Mouse (Mus musculus): ENCODE results near the gene Lzic.

Lzic gene

DNA sequence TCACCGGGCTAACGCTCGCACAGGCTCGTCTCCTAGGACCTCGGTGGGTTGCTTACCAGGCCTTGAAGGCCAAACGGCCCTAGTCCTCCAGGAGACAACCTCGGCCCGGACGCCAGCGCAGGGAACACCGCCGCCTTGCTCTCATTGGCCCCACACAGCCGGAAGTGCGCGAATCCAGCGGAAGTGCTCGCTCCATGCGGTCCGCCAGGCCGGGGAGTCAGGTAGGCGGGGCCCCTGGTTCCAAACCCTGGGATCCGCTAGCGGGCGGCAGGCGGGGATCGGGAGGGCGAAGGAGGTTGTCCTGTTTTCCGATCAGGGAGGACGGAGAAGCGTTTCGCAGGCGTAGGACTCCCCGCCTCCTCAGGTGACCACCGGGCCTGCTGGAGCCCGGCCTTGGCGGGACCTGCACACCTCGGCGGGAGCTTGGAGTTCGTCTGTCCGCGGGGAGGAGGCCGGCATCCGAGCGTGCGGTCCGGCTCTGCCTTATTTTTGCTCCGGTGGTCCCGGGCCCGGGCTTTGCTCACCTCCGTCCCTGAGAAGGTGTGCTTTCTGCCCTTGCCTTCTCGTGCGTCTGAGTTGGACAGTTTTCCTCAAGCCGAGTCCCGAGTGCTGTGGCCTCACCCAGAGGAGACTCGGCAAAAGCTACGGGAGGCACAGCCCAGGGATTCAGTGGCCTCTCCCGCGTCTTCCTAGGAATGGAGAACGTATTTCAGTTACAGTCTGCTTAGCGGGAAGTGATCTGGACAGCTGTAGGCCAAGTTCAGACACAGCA is at the start of gene Lzic, which contains the start of gene Nmnat1:
Gene Lzic, plus strand, starts transcription at position 177 of the 772 bp plus-strand sequence.
Gene Nmnat1, minus strand, starts transcription at position 150 of the 772 bp plus-strand sequence.
- CTCF ChIA-PET, result interaction anchor here in 3 of 4 experiments (0.6 to 1.8 kb wide), 8 partner anchors 8 to 112 kb away, joined by 3 to 4 read pairs (median 4); partner anchors contain the start of genes Rbp7 (in 1 of the 3) and Tmem274 (in 1 of the 3)
- POLR2A ChIA-PET, result interaction anchor here in 3 of 4 experiments (0.6 to 2.0 kb wide), 13 partner anchors 9 to 319 kb away, joined by 3 to 7 read pairs (median 3); partner anchors contain the start of gene Pgd (in 1 of the 3)

DNA sequence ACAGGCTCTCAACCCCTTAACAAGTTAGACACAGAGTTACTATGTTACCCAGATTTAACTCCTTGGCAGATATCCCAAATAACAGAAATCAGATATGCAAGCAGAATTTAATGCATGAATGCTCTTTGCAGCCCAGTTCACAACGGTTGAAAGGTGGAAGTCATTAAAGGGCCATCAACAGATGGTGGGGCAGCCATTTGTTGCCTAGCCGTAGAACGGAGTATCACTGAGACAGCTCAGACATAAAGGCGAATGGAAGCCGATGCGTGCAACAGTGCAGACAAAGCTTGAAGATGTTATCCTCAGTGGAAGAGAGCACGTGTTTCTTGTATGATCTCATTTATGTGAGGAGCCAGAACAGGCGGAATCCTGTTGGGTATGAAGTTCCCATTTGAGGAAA is 44.5 kb upstream of the Lzic start:
- ChIA-PET CTCF (no interaction called here), POLR2A (interaction anchor here in 1 of 4 experiments (0.6 kb wide), 1 partner anchor 31 kb away, joined by 3 read pairs; no protein-coding TSS in a partner anchor)

DNA sequence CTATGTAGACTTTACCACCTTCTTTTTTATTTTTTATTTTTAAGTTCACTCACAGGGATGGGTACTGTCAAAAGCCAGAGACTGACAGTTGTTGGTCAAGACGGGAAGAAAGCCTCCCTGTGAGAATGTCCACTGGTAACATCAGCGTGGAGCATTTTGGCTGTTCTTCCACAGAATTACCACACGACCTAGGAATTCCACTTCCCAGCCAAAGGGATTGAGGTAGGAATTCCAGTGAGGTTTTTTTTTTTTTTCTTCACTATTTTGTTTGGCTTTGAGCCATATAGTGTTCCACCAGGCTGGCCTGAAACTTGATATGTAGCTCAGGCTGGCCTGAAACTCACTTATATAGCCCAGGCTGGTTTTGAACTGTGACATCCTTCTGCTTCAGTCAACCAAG is 42.6 kb upstream of the Lzic start:
- POLR2A ChIA-PET, result interaction anchor here in 2 of 4 experiments (0.6 to 1.8 kb wide), 4 partner anchors 20 to 160 kb away, joined by 3 read pairs; no protein-coding TSS in a partner anchor
- CTCF ChIA-PET, result interaction anchor here in 1 of 4 experiments (0.6 kb wide), 1 partner anchor 257 kb away, joined by 3 read pairs; no protein-coding TSS in a partner anchor

DNA sequence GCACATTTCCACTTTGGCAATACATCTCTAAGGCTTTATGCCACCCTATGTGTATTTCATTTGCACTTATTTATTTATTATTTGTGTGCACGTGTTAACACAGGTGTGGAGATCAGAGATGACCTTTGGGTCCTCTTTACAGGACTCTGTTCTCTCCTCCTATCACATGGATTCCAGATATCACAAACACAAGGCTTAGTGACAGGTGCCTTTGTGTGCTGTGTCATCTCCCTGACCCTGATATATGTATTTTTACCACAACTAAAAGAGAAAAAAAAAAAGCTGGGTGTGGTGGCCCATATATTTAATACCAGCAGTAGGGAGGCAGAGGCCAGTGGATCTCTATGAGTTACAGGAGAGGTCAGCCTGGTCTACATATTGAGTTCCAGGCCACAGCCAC is 40.6 kb upstream of the Lzic start:
- POLR2A ChIA-PET, result interaction anchor here (1.0 to 2.9 kb wide), 8 partner anchors 11 to 279 kb away, joined by 3 to 15 read pairs (median 5); partner anchors contain the start of genes Ube4b (in 2 of the 4), Kif1b (in 1 of the 4), Rbp7 (in 1 of the 4) and Tmem274 (in 1 of the 4)
- CTCF ChIA-PET, result interaction anchor here in 3 of 4 experiments (0.6 to 1.4 kb wide), 5 partner anchors 10 to 362 kb away, joined by 3 to 7 read pairs (median 4); partner anchors contain the start of gene Rbp7 (in 1 of the 3)

DNA sequence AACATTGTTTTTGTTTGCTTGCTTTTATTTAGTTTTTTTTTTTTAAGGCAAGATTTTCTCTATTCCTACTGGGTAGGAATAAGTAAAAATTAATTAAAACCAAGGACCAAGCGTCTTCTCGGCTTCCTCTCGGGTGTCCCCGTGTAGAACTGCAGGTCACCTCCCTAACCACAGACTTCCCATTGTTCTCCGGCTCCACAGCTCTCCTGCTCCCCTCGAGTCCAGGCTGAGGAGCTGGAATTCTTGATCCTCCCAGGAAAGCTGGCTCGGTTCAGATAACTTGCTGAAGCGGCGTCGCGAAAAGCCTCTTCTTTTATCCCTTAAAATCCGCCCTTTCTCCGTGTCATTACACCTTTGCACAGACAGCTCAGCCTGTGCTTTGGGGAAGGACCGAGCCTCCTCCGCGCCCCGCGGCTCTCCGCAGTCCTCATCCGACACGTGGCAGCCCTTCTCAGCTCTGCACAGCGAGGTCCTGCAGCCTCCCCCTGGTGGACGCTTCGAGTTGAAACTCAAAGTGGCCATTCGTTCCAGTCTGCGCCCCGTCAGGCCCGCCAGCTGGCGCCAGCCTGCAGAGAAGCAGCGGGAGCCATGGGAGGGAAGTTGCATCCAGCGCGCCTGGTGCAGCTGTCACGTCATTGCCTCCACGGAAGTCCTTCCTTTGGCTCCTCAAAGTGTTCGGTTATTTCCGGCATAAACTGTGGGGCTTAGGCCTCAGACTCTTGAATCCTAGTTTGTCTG is 39.9 kb upstream of the Lzic start:
- CTCF ChIA-PET, result interaction anchor here in 3 of 4 experiments (0.5 to 1.5 kb wide), 14 partner anchors 9 to 362 kb away, joined by 3 to 7 read pairs (median 4); partner anchors contain the start of genes Rbp7 (in 1 of the 3) and Tmem201 (in 1 of the 3)
- POLR2A ChIA-PET, result interaction anchor here (0.5 to 2.9 kb wide), 27 partner anchors 8 to 401 kb away, joined by 3 to 15 read pairs (median 4); partner anchors contain the start of genes Ube4b (in 3 of the 4), Kif1b (in 1 of the 4), Rbp7 (in 1 of the 4) and Tmem274 (in 1 of the 4)

DNA sequence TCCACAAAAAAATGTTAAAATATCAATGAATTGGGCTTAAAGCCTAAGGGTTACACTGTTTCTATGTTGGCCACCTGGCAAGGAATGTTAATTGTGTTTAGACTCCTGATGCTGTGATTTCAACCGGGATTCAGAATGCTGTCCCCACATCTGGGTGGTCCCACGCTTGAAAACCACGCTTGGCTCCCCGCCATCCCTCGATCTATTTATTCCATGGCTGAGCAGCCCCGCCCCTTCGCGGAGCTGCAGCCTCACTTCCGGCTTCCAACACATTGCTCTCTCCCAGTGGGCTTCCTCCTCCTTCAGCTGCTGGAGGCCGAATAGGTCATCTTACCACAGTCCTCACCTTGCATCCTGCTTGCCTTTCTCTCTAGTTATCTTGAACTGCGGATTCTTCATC is 39.2 kb upstream of the Lzic start:
- ChIA-PET POLR2A (interaction anchor here (0.6 to 2.9 kb wide), 23 partner anchors 8 to 116 kb away, joined by 3 to 15 read pairs (median 4); partner anchors contain the start of genes Ube4b (in 3 of the 4), Rbp7 (in 1 of the 4) and Tmem274 (in 1 of the 4)), CTCF (interaction anchor here in 2 of 4 experiments (0.9 to 1.5 kb wide), 11 partner anchors 8 to 361 kb away, joined by 3 to 7 read pairs (median 4); partner anchors contain the start of genes Rbp7 (in 1 of the 2) and Tmem201 (in 1 of the 2))

DNA sequence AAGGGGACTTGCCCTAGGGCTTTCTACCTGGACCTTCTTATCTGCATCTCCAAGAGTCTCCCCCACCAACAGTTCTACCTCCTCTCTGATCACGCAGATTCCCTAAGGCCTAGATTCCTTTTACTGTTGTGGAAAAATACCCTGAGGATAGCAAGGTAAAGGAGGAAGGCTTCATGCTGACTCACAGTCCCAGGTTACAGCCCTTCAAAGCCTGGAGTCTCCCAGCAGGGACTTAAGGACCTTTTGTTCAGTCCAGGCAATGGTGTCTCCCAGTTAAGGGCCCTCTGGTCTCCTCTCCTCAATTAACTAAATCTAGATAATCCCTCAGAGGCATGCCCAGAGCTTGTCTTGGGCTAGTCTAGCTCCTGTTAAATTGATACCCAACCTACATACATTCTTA is 38.7 kb upstream of the Lzic start:
- ChIA-PET CTCF (interaction anchor here in 1 of 4 experiments (1.1 to 1.5 kb wide), 3 partner anchors 97 to 291 kb away, joined by 3 to 4 read pairs (median 4); partner anchors contain the start of gene Tmem201), POLR2A (interaction anchor here in 3 of 4 experiments (0.6 to 2.9 kb wide), 19 partner anchors 7 to 116 kb away, joined by 3 to 15 read pairs (median 4); partner anchors contain the start of genes Ube4b (in 3 of the 3) and Rbp7 (in 1 of the 3))

DNA sequence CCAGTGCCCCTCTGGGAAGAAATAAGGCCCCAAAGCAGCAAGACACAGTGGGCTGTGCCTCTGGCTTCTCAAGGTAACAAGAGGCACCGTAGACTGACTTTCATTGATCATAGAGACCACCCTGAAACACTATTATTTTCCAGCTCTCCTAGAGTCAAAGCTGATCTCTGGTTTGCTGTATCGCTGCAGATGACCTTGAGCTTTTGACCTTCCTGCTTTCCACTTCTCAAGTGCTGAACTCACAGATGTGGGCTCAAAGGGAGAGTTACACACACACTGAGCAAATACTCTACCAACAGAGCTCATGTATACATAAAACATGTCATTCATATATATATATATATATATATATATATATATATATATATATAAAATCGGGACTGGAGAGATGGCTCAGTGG is 34.4 kb upstream of the Lzic start:
- POLR2A ChIA-PET, result interaction anchor here in 2 of 4 experiments (0.6 to 0.9 kb wide), 4 partner anchors 24 to 459 kb away, joined by 3 to 10 read pairs (median 4); partner anchors contain the start of gene Ube4b (in 1 of the 2)
- CTCF ChIA-PET, result interaction anchor here (0.6 to 1.2 kb wide), 10 partner anchors 38 to 1232 kb away, joined by 3 to 6 read pairs (median 4); partner anchors contain the start of gene Kif1b (in 1 of the 4)

DNA sequence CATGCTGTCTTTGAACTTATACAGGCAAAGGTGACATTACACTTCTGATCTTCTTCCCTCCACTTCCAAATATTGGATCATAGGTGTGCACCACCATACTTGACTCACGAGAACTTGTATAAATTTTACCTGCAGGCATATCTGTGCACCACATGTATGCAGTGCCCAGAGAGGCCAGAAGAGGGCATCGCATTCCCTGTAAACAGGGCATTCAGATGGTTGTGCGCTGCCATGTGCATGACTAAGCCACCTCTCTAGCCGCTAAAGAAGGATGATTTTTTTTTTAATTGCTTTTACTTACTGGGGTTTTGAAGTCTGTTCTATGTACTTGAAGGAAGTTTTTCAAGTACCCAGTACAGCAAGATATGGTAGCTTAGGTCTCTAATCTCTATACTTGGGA is 31.4 kb upstream of the Lzic start:
- ChIA-PET CTCF (interaction anchor here (0.5 to 1.9 kb wide), 24 partner anchors 9 to 423 kb away, joined by 3 to 10 read pairs (median 4); partner anchors contain the start of genes Lzic (in 1 of the 4) and Nmnat1 (in 1 of the 4)), POLR2A (interaction anchor here in 3 of 4 experiments (0.5 to 1.6 kb wide), 9 partner anchors 8 to 1300 kb away, joined by 3 to 14 read pairs (median 4); no protein-coding TSS in a partner anchor)

DNA sequence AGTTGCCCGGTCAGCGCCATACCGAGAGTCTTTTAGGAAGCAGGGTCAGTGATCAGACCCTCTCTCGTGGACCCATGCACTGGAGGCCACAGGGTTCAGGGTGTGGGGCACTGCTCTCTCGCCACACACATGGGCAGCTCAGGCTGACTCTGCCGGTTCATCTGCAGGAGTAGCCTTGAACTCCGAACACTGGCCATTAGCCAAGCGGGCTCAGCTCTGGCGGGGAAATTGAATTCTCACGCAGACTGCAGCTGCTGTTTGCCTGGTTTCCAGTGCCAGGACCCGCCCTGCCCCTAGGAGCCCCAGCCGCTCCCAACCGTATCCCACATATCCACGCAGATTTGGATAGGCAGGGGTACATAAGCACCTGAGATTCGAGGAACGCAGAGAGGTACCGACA is 30.8 kb upstream of the Lzic start:
- POLR2A ChIA-PET, result interaction anchor here in 3 of 4 experiments (0.5 to 1.6 kb wide), 9 partner anchors 8 to 199 kb away, joined by 3 to 4 read pairs (median 3); no protein-coding TSS in a partner anchor
- CTCF ChIA-PET, result interaction anchor here (0.6 to 1.9 kb wide), 20 partner anchors 9 to 206 kb away, joined by 3 to 10 read pairs (median 4); partner anchors contain the start of genes Lzic (in 1 of the 4) and Nmnat1 (in 1 of the 4)

DNA sequence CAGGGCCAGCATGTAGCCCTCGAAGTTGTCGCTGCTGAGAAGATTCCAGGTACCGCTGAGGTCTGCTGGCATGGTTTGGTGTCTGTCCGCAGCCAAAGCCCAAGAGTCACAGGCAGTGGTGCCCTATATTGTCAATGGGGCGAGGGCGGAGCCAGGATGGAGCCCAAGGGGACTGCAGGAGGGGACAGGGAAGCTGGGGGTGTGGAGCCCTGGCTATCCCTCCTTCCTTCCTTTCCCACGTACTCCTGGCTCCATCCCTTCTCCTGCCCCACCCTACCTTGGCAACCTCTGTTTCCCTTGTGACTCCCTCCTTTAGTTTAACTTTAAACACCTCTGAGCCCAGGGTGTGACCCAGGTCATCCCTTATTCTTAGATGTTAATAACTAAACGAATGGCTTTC is 30.1 kb upstream of the Lzic start, which contains the start of gene Rbp7:
Gene Rbp7, minus strand, starts transcription at position 100 of the 400 bp plus-strand sequence.
- POLR2A ChIA-PET, result interaction anchor here in 3 of 4 experiments (0.5 to 1.5 kb wide), 9 partner anchors 8 to 344 kb away, joined by 3 to 5 read pairs (median 4); no protein-coding TSS in a partner anchor
- CTCF ChIA-PET, result interaction anchor here in 3 of 4 experiments (0.6 to 2.0 kb wide), 22 partner anchors 10 to 200 kb away, joined by 3 to 10 read pairs (median 3); partner anchors contain the start of genes Lzic (in 1 of the 3) and Nmnat1 (in 1 of the 3)

DNA sequence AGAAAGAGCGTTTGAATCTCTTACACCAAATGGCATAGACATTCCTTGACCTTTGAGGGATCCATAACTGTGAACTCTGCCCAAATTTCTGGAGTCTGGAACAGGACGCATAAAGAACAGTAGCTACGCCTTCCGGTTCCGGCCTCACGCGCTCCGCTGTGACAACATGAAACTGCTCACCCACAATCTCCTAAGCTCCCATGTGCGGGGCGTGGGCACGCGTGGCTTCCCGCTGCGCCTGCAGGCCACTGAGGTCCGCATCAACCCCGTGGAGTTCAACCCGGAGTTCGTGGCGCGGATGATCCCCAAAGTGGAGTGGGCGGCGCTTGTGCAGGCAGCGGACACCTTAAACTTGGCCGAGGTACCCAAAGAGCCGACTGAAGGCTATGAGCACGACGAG is 27.9 kb upstream of the Lzic start:
- POLR2A ChIA-PET, result interaction anchor here in 2 of 4 experiments (0.6 kb wide), 2 partner anchors 46 to 105 kb away, joined by 3 to 7 read pairs; no protein-coding TSS in a partner anchor
- CTCF ChIA-PET, result interaction anchor here in 1 of 4 experiments (0.6 kb wide), 1 partner anchor 51 kb away, joined by 4 read pairs; no protein-coding TSS in a partner anchor

DNA sequence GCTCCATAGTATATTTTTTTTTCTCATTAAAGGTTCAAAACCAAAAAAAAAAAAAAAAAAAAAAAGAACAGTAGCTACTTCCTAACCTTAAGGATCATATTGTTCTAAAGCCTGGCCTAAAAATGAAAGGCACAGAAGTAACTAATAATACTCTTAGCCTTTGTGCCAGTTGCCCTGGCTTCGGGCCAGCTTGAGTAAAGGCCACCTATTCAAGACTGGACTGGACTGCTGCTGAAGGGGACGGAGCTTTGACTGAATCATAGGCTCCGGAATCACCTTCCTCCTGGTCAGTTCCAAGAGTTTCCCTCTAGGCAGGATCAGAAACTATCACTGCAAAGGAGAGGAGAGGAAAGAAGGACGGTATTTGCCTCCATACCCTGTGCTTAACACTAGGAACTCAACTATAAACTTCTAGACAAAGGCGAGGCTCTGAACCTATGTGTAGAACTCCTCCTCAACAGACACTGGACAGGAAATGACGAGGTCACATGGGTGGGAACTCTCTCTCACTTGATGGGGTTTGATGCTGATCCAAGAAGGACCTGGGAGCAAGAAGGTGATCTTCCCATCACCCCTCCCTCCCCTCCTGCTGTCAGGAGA is 27.1 kb upstream of the Lzic start:
- POLR2A ChIA-PET, result interaction anchor here in 2 of 4 experiments (0.6 kb wide), 4 partner anchors 45 to 736 kb away, joined by 3 to 7 read pairs (median 4); no protein-coding TSS in a partner anchor

DNA sequence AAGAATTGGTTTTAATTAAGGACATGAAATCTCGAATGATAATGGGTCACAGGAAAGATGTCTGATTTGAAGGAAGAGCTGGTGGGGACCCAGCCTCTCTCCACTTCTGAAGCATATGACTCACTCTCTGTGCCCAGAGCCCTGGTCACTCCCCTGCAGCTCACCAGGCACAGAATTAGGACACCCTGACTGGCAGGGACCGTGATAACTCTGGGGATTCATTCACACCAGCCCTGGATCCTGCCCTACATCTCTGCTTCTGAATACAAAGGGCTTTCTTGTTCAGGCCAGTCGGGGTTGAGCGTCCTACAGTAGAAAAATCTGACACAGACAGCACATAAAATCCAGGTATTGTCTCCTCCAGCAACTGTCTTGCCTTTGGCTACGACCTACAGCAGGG is 26.5 kb upstream of the Lzic start:
- ChIA-PET POLR2A (interaction anchor here in 1 of 4 experiments (0.6 to 0.7 kb wide), 2 partner anchors 12 to 29 kb away, joined by 3 read pairs; no protein-coding TSS in a partner anchor), CTCF (no interaction called here)

More for the DNA sequence above, 27.1 kb upstream of the Lzic start:
- CTCF ChIA-PET, result interaction anchor here in 1 of 4 experiments (0.6 kb wide), 1 partner anchor 50 kb away, joined by 4 read pairs; no protein-coding TSS in a partner anchor

DNA sequence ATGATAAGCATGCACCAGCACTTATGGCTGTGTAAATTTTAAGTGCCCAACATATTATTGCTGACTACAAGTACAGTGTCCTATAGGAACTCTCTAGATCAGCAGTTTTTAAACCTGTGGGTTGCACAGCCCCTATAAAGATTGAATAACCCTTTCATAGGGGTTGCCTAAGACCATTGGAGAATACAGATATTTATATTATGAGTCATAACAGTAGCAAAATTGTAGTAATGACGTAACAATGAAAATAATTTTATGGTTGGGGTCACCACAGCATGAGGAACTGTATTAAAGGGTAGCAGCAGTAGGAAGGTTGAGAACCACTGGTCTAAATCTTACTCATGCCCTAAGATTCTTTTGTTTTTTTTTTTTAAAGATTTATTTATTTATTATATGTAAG is 25.6 kb upstream of the Lzic start:
- ChIA-PET POLR2A (interaction anchor here in 1 of 4 experiments (0.6 kb wide), 1 partner anchor 28 kb away, joined by 3 read pairs; no protein-coding TSS in a partner anchor), CTCF (no interaction called here)

DNA sequence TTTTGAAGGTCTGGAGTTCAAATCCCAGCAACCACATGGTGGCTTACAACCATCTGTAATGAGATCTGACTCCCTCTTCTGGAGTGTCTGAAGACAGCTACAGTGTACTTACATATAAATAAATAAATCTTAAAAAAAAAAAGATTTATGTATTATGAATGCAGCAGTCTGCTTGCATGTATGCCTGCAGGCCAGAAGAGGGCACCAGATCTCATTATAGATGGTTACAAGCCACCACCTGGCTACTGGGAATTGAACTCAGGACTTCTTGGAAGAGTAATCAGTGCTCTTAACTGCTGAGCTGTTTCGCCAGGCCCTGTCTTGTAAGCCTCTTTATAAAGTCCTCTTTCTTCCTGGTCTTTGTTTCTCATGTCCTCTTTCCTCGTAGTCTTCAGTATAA is 24.6 kb upstream of the Lzic start:
- CTCF ChIA-PET, result interaction anchor here in 3 of 4 experiments (0.6 to 1.5 kb wide), 3 partner anchors 83 to 394 kb away, joined by 4 to 7 read pairs (median 5); no protein-coding TSS in a partner anchor
- POLR2A ChIA-PET, result interaction anchor here in 1 of 4 experiments (0.6 to 1.0 kb wide), 4 partner anchors 13 to 1466 kb away, joined by 3 to 12 read pairs (median 4); no protein-coding TSS in a partner anchor

All from embryonic stem cell, embryonic (primary cell).